Mouse (Mus musculus) bone marrow macrophage, adult 2 months (primary cell): ENCODE measurements around the gene Pitpnc1.

ENCODE experiments used
- CTCF ChIP-seq: IDR thresholded peaks from 2 replicates; pipeline ENCODE4 v1.5.1; 2012; ENCODE audit warnings: low read depth, mild to moderate bottlenecking, low read length, moderate library complexity
- POLR2A ChIP-seq: IDR thresholded peaks from 2 replicates; pipeline ENCODE4 v1.6.1; 2012; ENCODE audit warnings: mild to moderate bottlenecking, low read depth, low read length, borderline replicate concordance

DNA sequence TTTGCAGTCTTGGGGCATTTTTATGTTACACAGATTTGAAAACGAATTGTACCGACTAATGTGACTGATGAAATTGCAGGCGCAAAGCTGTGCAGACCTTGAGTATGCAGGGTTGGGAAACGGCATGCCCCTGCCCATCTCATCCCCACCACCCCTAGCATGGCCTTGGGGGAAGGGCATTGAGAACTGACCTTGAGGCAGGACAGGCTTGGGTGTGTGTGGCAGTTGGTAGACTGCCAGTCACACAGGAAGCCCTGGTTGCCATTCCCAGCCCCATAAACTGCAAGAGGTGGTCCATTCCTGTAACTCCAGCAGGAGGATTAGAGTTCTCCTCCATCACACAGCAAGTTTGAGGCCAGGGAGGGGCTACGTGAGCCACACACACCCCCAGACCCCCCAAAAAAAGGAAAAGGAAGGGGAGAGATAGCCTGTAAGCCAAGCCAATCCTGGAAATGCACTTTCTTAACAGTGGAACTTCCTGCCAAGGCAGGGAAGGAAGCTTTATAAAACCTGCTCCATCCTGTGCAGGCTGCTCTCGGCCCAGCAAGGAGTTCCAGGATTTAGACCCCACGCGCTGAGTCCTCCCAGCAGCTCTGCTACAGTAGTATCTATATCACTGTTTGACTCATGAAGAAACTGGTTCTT, 115.9 kb downstream of the Pitpnc1 start:
- TF ChIP-seq CTCF (no peak), POLR2A (no peak)
